Mouse (Mus musculus) brain, embryonic 14.5 days (tissue): ENCODE results near the gene Flywch1. TPM values are rescaled to one million over a fixed set of nuclear protein-coding genes. Genes with fewer than 3 reads are reported as not detected.
A peak's percentile ranks its signal among the peaks of the same experiment; 100 is the strongest.

Experiments used
- DNase-seq: peaks from one replicate; pipeline ENCODE4 v3.0.0-alpha.2; 2011; ENCODE audit warnings: low read depth
- CTCF ChIP-seq: fragments of 200-500 bp; IDR thresholded peaks from 2 replicates; pipeline ENCODE4 v1.5.1; 2012; ENCODE audit warnings: inconsistent platforms, mild to moderate bottlenecking, moderate library complexity, borderline replicate concordance; ENCODE audit not compliant: insufficient read depth, insufficient read length; ENCODE audit errors: extremely low read depth
- POLR2A ChIP-seq: fragments of 200-500 bp; IDR thresholded peaks from 2 replicates; pipeline ENCODE4 v1.6.1; 2012; ENCODE audit warnings: mild to moderate bottlenecking, inconsistent platforms, borderline replicate concordance; ENCODE audit not compliant: poor library complexity, insufficient read depth, insufficient read length, severe bottlenecking; ENCODE audit errors: extremely low read depth
- polyA plus RNA-seq: library from polyadenylated mRNA; depleted of rRNA; stranded (reverse); fragments of >200 nt; gene quantifications from 2 replicates; pipeline ENCODE4 v1.2.3, GENCODE M21; 2012

The Flywch1 gene
- polyA plus RNA-seq, 1 experiment, result 150 TPM

DNA sequence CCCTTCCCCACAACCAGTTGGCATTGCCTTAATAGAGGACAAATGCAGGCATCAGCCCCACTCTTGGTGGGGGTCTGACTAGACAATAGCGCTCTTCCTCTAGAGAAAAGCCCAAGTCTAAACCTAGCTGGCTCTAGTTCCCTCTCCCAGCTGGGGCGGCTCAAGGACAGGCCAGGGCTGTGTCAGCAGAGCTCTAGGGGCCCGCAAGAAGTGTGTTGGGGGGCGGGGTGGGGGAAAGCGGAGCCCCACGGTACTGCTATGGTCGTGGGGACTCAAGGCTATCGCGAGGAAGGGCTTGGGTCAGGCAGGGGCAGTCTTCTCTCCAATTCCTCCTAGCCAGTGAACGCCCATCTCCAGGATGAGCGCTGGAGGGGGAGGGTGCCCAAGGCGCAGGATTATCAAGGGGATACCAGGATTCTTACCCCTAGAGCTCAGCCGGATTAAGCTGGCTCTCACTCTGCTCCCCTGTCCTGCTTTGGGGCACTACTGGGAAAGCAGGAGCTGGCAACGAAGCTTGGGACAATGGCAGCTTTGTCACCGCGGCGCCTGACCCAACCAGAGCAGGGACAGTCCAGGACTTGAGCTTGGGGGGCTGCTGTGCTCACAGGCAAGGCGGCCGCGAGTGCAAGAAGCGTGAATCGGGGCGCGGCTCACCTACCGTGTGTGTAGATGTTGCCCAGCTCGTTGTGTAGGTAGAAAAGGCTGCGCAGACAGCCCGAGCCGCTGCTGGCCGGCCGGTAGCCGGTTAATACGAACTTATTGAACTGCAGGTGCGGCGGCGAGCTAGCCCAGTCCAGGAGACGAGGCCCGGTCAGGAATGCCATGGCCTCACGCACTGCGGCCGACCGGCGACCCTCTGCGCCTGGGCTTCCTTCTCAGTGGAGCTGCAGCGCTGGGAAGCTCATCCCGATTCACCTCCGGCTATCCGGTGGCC lies 31.9 kb downstream of the Flywch1 start:
- no peak for TF ChIP-seq CTCF
- DNase-seq, result peak; percentile 73

DNA sequence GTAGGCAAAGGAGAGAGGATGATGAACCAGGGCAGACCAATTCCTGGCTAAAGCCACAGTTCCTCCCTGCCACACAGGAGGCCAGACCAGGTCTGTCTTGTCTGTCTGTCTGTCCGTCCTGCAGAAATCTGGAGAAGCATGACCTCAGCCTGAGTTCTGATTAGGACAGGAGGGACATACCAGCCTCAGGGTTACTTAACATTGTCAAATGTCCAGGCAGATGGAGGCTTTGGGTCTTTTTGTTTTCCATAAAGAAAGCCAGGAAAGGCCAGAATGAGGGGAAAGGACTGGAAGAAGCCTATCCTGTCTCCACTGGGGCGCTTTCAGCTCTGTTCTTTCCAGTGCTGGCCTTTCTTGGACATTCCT lies 32.6 kb downstream of the Flywch1 start:
- no peak for DNase-seq
- TF ChIP-seq POLR2A, result no peak
- no peak for TF ChIP-seq CTCF

DNA sequence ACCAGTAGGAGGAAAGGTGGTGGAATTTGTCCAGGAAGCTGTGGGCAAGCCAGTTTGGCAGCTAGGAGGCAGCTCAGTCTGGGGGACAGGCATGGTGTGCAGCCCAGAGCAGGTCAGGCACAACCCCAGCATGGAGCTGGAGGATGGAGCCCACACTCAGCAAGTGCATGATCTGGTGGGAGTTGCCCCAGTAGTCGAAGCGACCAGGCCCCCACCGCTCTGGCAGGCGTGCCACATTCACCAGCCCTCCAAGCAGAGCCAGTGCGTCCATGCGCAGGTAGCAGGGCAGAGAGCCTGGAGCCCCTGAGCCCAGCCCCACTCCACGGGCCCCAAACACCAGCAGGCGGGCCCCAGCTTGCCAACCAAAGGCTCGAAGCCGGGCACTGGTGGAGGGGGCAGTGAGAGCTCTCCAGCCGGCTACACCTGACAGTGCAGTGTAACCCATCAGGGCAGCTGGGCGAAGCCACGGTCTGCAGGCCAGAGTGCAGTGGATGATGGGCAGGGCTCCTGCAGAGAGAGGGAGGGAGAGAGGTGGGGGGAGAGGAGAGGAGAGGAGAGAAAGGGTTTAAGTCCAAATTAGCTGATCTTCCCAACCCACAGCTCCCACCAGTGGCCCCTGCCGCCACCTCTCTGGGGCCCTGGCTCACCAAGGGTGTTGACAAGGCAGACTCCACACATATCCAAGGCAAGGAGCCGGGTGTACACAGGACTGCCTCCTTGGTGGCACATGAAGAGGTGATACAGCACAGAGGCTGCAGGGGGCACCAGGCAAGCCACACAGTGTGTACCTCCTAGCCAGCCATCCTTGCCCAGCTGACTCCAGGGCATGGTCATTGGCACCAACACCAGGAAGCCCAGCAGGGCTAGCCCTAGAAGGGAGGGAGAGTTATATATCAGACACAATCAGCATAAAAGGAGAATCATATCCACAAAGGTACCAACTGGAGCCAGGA lies 33.6 kb downstream of the Flywch1 start:
- no peak for DNase-seq
- no peak for TF ChIP-seq POLR2A
- peak; percentile 8; the same call in 1 of the 2 replicates for TF ChIP-seq CTCF

DNA sequence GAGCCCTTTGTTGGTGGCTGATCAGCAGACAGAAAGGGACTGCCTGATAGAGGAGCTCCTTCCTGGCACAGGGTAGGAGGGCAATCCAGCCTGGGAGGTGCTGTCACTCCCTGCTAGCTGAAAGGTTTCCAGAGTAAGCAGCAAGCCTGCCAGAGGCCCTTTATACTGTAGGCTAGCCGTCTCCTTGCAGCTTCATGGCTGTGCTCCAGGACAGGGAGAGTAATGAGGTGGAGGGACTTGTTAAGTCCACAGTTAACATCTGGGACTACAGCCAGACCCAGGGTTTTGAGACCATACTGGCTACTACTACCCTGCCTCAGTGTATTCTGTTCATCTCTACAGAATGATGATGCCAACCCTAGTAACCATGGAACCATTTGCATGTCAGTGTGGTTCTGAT lies 37.1 kb downstream of the Flywch1 start:
- peak; percentile 65 for DNase-seq
- no peak for TF ChIP-seq CTCF
- TF ChIP-seq POLR2A, result no peak

DNA sequence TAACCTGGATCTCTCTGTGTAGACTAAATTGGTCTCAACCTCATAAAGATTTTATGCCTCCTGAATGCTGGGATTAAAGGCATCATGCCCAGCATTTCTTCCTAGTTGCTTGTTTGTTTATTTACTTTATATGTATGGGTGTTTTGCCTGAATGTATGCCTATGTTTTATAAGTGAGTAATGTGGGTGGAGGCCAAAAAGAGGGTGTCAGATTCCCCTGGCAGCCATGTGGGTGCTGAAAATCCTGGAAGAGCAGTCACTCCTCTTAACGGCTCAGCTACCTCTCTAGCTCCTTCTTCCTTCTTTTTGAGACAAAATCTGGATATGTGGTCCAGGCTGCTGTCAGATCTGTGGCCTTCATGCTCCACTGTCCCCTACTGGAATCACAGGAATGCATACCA lies 41.0 kb downstream of the Flywch1 start:
- DNase-seq, result no peak
- TF ChIP-seq POLR2A (no peak), CTCF (no peak)

DNA sequence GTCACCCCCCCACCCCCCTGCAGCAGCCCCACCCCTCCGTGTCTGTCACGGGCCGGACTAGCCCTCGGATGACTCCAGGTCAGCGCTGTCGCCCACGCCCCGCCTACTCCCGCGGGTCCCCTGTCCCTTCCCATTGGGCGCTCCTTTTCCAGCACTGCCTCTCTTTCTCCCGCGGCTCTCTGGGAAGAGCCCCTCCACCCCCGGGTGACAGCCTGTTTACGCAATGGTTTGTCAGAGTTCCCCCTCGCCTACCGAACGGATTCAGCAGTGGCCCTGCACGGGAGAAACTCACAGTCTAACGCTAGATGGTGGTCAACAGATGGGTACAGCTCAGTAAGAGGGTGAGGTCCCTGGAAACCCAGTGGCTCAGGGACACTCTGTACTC lies 44.7 kb downstream of the Flywch1 start:
- TF ChIP-seq CTCF (no peak; the same call in 1 of the 2 replicates), POLR2A (no peak)
- DNase-seq, result peak; percentile 84

DNA sequence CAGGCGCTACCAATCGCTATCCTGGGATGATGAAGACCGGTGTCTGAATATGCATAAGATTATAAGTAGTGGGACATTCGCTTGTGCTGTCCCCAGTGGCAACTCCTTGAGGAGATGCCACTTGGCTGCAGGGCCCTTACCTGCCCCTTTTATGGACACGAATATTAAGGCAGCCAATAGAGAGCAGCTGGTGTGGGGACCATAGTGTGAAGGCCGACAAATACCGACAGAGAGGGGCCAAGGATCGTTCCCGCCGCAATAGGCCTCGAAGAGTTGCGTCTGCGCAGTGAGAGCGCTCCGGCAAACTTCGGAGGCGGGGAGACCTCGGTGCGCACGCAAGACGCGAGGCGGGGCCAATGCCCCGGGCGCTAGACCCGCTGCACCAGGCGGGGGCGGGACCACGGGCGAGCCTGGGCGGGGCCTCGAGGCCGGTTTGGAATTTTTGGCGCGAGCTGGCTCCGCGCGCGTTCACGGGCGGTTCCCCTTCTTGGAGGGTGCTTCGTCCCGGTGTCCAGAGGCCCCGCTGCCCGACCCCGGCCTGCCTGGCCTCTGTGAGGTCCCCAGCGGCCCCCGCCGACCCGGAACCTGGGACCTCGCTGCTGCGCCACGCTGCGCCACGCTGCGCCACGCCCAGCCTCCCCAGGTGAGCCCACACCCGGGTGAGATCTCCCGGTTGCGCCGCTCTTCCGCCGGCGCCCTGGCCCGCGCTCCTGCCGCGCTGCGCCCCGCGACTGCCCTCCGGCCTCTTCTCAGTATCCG lies 45.2 kb downstream of the Flywch1 start, which contains the start of gene Pkmyt1:
TSS of gene Pkmyt1 (plus strand) at position 338 of the 759 bp plus-strand sequence.
- DNase-seq, result peak; percentile 96
- no peak; the same call in 1 of the 2 replicates for TF ChIP-seq POLR2A
- no peak for TF ChIP-seq CTCF

DNA sequence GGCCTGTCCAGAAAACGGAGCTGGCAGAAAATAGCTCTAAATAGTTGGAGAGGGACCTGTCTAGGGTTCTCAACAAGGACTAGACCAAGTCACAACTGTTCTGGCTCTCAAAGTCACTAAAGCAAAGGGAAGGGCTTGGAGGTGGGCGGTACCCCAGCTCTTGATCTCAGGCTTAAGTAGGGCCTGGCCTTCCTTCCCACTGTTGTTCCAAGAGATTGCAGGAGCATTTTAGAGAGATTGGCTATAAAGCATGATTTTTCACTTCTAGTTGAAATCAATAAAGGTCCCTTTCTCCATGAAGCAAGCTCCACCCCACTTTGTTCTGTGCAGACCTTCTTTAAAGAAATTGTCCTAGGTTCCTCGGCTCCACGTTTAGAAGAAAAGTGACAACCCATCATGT lies 45.9 kb downstream of the Flywch1 start:
- TF ChIP-seq CTCF (no peak), POLR2A (no peak)
- no peak for DNase-seq

DNA sequence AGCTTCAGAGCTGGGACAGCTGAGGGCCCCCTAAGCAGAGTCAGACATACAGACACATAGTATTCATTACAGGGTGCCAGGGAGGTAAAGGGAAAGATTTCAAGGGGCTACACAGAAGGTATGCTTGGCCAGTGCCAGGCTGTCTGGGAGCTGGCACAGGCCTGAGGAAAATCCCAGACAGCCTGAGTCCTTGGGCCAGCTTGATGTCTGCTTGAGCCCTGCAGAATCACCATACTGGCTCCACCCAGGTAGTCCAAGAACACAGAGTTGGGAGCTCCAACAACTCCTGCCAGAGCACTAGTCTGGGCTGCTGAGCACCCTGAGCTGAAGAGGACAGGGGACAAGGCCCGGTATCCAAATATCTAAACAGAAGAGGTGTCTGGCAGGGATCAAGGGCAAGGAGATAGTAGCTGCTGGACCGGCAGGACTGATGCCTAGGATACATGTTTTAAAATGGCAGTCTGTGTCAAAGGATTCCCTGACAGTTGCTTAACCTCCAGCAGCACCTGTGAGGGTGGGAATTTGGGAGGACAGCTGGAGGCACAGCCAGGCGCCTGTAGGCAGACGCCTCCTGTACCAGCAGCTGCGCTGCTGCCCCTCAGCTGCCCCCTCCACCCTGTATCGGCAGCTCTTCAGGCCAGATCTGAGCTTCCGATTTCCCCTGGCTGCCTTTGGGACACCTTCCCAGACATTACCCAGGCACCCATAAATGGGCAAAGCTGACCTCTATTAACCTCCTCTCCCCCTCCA lies 48.9 kb downstream of the Flywch1 start, which contains the start of gene 1520401A03Rik:
TSS of gene 1520401A03Rik (minus strand) at position 408 of the 750 bp plus-strand sequence.
- TF ChIP-seq CTCF (no peak), POLR2A (no peak)
- no peak for DNase-seq

DNA sequence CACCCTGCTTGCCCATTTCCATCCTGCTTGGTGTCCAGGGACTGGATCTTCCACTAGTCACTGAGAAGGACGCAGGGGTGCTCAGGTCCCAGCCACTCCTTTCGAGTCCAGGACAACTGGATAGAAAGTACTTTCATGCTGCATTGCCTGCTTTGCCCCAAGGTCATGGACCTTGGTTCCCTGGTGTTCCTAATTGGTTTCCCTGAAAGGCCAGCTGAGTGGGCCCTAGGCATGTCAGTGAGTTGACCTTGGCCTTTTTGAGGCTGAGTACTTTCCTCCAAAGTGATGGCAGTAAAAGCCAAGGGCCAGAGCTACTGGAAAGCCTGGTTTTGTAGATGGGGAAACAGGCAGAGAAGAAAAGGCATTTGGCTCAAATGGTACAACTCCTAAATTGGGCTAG lies 49.5 kb downstream of the Flywch1 start:
- DNase-seq, result no peak
- no peak for TF ChIP-seq POLR2A
- no peak for TF ChIP-seq CTCF

DNA sequence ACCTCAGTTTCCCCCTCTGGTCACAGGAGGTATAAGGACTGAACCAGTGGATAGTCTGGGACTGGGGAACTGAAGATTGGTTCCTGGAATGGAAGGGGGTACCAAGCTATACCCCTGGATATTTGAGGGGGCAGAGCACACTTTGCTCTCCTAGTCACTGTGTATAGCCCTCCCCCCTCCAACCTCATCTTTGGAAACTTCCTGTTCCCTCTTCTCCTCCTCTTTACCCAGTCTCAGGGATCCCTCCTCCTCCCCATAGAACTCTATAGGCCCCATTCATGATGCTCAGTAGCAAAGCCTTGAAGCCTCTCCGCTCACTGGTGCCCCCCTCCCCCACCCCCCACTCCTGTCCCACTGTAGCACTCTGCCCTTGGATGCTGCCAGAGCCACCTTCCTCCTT lies 51.9 kb downstream of the Flywch1 start:
- no peak for DNase-seq
- TF ChIP-seq CTCF (no peak), POLR2A (no peak)
